Mouse (Mus musculus): ENCODE results near the gene Gpr34. TPM values are rescaled to one million over a fixed set of nuclear protein-coding genes. Genes with fewer than 3 reads are reported as not detected.

Gpr34 gene
- polyA plus RNA-seq, 1 experiment from 2014 or later, result 4.4 TPM

- no peaks in the 10 kb centered on the region for H3K27me3 ChIP-seq
Observed at GRCm38 (mm10) chrX:13638894-13639293, 7.0 kb downstream of the Gpr34 start.

DNA sequence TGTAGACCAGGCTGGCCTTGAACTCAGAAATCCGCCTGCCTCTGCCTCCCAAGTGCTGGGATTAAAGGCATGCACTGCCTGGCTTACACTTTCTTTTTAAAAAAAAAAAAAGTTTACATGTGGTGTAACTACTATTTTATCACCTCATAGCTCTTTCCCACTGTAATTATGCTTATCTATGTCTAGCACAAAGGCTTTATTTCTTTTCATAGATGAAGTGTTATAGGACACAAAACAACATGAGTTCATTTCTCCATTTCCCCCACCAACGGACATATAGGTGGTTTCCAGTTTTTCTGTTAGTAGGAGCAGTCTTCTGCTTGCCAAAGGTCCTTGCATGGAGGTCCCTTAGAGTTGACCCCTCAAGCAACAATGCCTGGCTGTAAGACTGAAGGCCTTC, 20.0 kb downstream of the Gpr34 start:
- ATAC-seq (ENCODE audit: low read depth), result no peak
- no peak overlapping the region for H3K9ac ChIP-seq
- H3K36me3 ChIP-seq, result no peaks in the 10 kb centered on the region
- no peaks in the 10 kb centered on the region for H3K4me1 ChIP-seq (replicated peaks)
- no peak overlapping the region for H3K27ac ChIP-seq (replicated peaks)
- no peak overlapping the region for H3K4me2 ChIP-seq
- no peaks in the 10 kb centered on the region for H3K27me3 ChIP-seq
- 76% methylated on average over 2 of the region's 2 CpGs for WGBS
- H3K4me3 ChIP-seq, result no peak overlapping the region
- no peaks in the 10 kb centered on the region for H3K9me3 ChIP-seq

More at GRCm38 (mm10) chrX:13638894-13639293, 7.0 kb downstream of the Gpr34 start:
- Histone ChIP-seq H3K4me1 (replicated peaks) (no peaks in the 10 kb centered on the region), H3K4me2 (no peak overlapping the region), H3K9ac (no peak overlapping the region), H3K4me3 (no peak overlapping the region), H3K9me3 (no peaks in the 10 kb centered on the region), H3K36me3 (no peaks in the 10 kb centered on the region), H3K27ac (replicated peaks) (no peak overlapping the region)
- 74% methylated on average over 2 of the region's 2 CpGs for WGBS
- no peak for ATAC-seq (ENCODE audit: low read depth)

DNA sequence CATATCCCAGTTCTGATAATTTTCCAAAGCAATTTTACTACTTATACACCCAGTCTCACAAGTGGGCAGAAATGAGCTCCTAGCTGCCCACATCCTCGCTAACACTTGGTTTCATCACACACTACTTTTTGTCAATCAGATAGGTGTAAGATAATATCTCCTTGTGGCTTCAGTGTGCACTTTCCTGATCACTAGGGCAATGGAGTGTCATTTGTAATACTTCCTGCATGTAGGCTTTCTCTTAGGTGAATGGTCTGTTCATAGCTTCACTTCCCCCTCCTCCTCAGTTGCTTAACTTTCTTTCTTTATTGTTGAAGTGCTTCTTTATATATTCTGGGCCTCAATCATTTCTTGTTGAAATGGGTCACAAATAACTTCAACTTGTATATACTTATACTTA, 20.4 kb downstream of the Gpr34 start:
- H3K4me3 ChIP-seq, result no peak overlapping the region
- 88% methylated on average over 1 of the region's 1 CpGs for WGBS
- H3K9ac ChIP-seq, result no peak overlapping the region
- H3K27me3 ChIP-seq, result no peaks in the 10 kb centered on the region
- no peak overlapping the region for H3K27ac ChIP-seq (replicated peaks)
- H3K9me3 ChIP-seq, result no peaks in the 10 kb centered on the region
- no peak for ATAC-seq (ENCODE audit: low read depth)
- H3K4me2 ChIP-seq, result no peak overlapping the region
- no peaks in the 10 kb centered on the region for H3K4me1 ChIP-seq (replicated peaks)
- no peaks in the 10 kb centered on the region for H3K36me3 ChIP-seq

DNA sequence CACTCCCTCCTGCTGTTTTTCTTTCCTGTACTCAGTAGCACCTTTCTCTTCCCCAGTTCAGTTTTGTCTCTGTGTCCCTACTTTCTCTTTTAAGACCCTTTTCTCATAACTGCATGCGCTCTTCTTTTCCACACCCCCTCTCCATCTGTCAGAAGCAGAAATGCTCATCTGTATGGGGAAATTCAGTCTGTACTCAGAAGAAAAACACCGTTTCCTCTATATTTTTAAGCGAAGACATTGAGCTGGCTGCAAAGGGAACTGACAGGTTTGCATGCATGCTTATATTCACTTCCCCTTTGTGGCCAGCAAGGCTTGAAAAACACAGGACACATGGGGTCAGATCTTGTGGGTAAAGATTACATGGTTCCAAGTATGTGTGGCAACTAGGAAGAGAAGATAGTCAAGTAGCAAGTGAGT, 23.1 kb downstream of the Gpr34 start:
- WGBS, result 89% methylated on average over 3 of the region's 3 CpGs
- ATAC-seq (ENCODE audit: low read depth), result no peak
- no peaks in the 10 kb centered on the region for H3K4me1 ChIP-seq (replicated peaks)
- H3K4me2 ChIP-seq, result no peak overlapping the region
- no peak overlapping the region for H3K9ac ChIP-seq
- no peaks in the 10 kb centered on the region for H3K36me3 ChIP-seq
- H3K9me3 ChIP-seq, result no peaks in the 10 kb centered on the region
- H3K4me3 ChIP-seq, result no peak overlapping the region
- no peaks in the 10 kb centered on the region for H3K27me3 ChIP-seq
- no peak overlapping the region for H3K27ac ChIP-seq (replicated peaks)

GRCm38 (mm10) chrX:13655906-13656305, 24.0 kb downstream of the Gpr34 start:
- Histone ChIP-seq H3K27ac (replicated peaks) (no peak overlapping the region), H3K9ac (no peak overlapping the region), H3K27me3 (no peaks in the 10 kb centered on the region), H3K4me1 (replicated peaks) (no peaks in the 10 kb centered on the region), H3K4me3 (no peak overlapping the region), H3K9me3 (no peaks in the 10 kb centered on the region), H3K4me2 (no peak overlapping the region), H3K36me3 (no peaks in the 10 kb centered on the region)
- WGBS, result 85% methylated on average over 6 of the region's 6 CpGs
- no peak for ATAC-seq (ENCODE audit: low read depth)

- 26% methylated on average over 1 of the region's 1 CpGs for WGBS
- no peaks in the 10 kb centered on the region for H3K4me1 ChIP-seq (replicated peaks)
Observed at GRCm38 (mm10) chrX:13656721-13657120, 24.8 kb downstream of the Gpr34 start.

DNA sequence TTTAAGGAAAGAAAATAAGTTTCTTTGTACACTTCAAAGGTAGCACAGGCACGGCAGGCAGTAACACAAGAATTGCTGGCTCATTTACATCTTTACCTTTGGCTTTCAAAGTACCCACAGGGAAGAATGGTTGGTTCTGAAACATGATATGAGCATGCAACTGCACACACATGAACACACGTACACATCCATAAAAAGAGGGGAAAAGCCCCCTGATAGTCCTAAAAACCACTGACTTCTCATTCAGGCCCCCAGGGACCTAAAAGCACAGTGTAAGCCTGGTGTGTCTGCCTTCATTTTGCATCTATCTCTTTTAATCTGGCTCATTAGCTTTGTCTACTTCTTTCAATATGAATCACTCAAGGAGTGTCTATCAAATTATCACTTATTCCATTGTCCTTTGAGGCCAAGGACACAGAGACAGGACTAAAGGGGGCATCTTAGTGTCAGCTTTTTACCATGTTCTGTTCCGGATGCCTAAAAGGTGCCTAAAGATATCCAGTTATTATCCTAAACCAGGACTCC, 26.8 kb downstream of the Gpr34 start:
- Histone ChIP-seq H3K27ac (replicated peaks) (no peak overlapping the region), H3K4me1 (replicated peaks) (no peaks in the 10 kb centered on the region), H3K36me3 (no peaks in the 10 kb centered on the region), H3K4me3 (no peak overlapping the region), H3K27me3 (no peaks in the 10 kb centered on the region), H3K9ac (no peak overlapping the region), H3K4me2 (no peak overlapping the region), H3K9me3 (no peaks in the 10 kb centered on the region)
- no peak for ATAC-seq (ENCODE audit: low read depth)
- WGBS, result 73% methylated on average over 3 of the region's 3 CpGs

More at GRCm38 (mm10) chrX:13656721-13657120, 24.8 kb downstream of the Gpr34 start:
- no peak for ATAC-seq (ENCODE audit: low read depth)
- no peak overlapping the region for H3K4me3 ChIP-seq
- no peak overlapping the region for H3K9ac ChIP-seq
- no peaks in the 10 kb centered on the region for H3K9me3 ChIP-seq
- H3K27me3 ChIP-seq, result no peaks in the 10 kb centered on the region
- no peaks in the 10 kb centered on the region for H3K36me3 ChIP-seq
- H3K4me2 ChIP-seq, result no peak overlapping the region
- H3K27ac ChIP-seq (replicated peaks), result no peak overlapping the region

DNA sequence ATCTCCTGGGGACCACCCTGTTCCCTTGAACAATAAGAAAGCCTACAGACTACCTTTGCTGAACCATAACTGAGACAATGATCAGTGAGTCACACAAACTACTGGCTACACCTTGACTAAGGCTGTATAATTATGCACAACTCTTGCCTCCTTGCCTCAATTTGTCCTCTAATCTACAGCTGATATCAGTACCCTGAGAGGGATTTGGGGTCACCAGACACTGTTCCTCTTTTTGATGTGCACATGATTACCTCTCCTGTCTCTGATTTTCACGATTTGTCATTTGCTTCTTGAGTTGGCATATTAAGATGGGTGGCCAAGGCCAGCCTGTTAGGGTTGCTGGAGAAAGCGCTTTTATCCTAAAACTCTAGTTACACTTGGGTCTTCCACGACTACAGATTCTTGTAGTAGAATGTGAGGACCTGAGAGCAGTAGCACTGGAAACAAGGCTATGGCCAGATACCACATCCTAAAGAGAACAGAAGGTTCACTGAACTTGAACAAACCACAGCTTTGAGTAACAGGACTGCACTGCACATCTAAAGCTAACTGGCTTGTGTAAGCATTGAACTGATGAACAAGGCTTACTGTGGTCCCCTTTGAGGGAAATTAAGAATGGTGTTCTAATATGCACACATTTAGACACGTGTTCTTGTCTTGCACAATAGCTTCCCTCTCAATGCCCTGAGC, 27.5 kb downstream of the Gpr34 start:
- Histone ChIP-seq H3K4me2 (no peak overlapping the region), H3K36me3 (no peaks in the 10 kb centered on the region), H3K27me3 (no peaks in the 10 kb centered on the region), H3K4me3 (no peak overlapping the region), H3K27ac (replicated peaks) (no peak overlapping the region), H3K4me1 (replicated peaks) (no peaks in the 10 kb centered on the region), H3K9ac (no peak overlapping the region), H3K9me3 (no peaks in the 10 kb centered on the region)
- 81% methylated on average over 4 of the region's 4 CpGs for WGBS
- ATAC-seq (ENCODE audit: low read depth), result no peak

DNA sequence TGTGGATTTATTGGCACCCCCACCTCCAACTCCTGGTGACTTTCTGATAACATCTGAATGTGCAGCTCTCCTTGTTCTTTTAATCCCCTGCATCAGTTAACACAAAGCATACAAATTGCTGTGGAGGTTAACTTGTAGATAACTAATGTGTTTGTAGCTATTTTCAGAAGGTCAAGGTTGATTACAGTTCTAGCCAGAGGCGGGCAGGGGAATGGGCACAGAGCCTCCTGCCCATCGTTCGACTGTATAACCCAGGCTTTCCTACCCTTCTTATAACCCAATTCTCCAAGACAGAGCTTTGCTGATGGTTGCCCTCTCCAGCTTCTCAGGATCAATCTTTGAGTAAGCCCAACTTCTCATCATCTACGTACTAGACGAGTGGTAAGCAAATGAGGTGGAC, 29.2 kb downstream of the Gpr34 start, which contains the start of gene Gpr82:
Gpr82 (plus strand) TSS at position 301 of the 400 bp plus-strand sequence.
- Histone ChIP-seq H3K4me3 (no peak within 1 kb of the TSS), H3K4me1 (replicated peaks) (no peaks in the 10 kb centered on the region), H3K27ac (replicated peaks) (no peak within 1 kb of the TSS), H3K36me3 (no peaks in the 10 kb centered on the region), H3K9ac (no peak within 1 kb of the TSS), H3K4me2 (no peak within 1 kb of the TSS), H3K9me3 (no peaks in the 10 kb centered on the region), H3K27me3 (no peaks in the 10 kb centered on the region)
- ATAC-seq (ENCODE audit: low read depth), result no peak
- 92% methylated on average over 5 of the region's 5 CpGs for WGBS

GRCm38 (mm10) chrX:13668867-13669266, 37.0 kb downstream of the Gpr34 start:
- H3K4me1 ChIP-seq (replicated peaks), result no peaks in the 10 kb centered on the region
- no peak overlapping the region for H3K27ac ChIP-seq (replicated peaks)
- WGBS, result 78% methylated on average over 5 of the region's 5 CpGs
- ATAC-seq (ENCODE audit: low read depth), result no peak
- no peaks in the 10 kb centered on the region for H3K9me3 ChIP-seq
- no peaks in the 10 kb centered on the region for H3K36me3 ChIP-seq
- no peak overlapping the region for H3K4me2 ChIP-seq
- no peaks in the 10 kb centered on the region for H3K27me3 ChIP-seq
- H3K9ac ChIP-seq, result no peak overlapping the region
- H3K4me3 ChIP-seq, result no peak overlapping the region

GRCm38 (mm10) chrX:13670342-13670741, 38.5 kb downstream of the Gpr34 start:
- no peaks in the 10 kb centered on the region for H3K36me3 ChIP-seq
- WGBS, result 77% methylated on average over 3 of the region's 3 CpGs
- no peak overlapping the region for H3K4me3 ChIP-seq
- no peak overlapping the region for H3K27ac ChIP-seq (replicated peaks)
- no peak overlapping the region for H3K4me2 ChIP-seq
- no peak for ATAC-seq (ENCODE audit: low read depth)
- H3K9me3 ChIP-seq, result no peaks in the 10 kb centered on the region
- H3K9ac ChIP-seq, result no peak overlapping the region
- H3K4me1 ChIP-seq (replicated peaks), result no peaks in the 10 kb centered on the region
- H3K27me3 ChIP-seq, result no peaks in the 10 kb centered on the region

DNA sequence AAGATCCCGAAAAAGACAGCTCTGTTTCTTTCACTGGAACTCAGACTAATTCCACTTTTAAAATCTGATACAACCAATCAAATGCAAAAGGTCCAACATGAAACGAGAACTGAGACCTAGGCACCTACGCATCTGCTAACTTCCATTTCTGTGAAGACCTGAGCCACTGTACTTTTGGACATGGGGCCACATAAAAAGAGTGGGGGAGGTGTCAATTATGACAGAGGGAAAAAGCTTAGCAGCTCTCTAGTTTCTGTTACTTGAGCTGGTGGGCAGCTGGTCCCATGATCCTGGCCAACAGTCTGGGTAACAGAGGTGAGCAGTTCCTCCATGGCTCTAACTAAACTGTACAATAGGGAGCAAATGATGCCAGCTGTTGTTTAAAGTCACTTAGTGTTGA, 41.1 kb downstream of the Gpr34 start:
- no peak for ATAC-seq (ENCODE audit: low read depth)
- no peak overlapping the region for H3K4me2 ChIP-seq
- no peak overlapping the region for H3K27ac ChIP-seq (replicated peaks)
- H3K4me1 ChIP-seq (replicated peaks), result no peaks in the 10 kb centered on the region
- H3K4me3 ChIP-seq, result no peak overlapping the region
- H3K27me3 ChIP-seq, result no peaks in the 10 kb centered on the region
- 83% methylated on average over 3 of the region's 3 CpGs for WGBS
- no peaks in the 10 kb centered on the region for H3K36me3 ChIP-seq
- H3K9me3 ChIP-seq, result no peaks in the 10 kb centered on the region
- H3K9ac ChIP-seq, result no peak overlapping the region

DNA sequence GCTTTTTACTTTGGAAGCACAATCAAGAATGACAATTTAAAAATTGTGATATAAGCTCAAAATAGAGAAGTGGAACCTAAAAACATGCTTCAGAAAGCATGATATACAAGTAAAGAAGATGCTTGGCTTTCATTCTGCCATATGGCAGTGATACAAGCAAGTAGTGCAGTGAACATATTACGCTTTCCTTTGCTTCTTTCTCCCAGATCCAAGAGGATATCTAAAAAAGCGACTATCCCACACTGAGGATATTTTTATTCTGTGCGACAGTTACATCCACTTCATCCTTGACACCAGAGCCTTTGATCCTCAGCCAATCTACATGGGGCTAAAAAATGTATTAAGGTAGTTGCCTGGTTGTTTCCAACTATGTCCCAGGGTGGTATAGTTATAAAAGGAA, 49.9 kb downstream of the Gpr34 start:
- H3K4me2 ChIP-seq, result no peak overlapping the region

More for the DNA sequence above, 49.9 kb downstream of the Gpr34 start:
- H3K9ac ChIP-seq, result no peak overlapping the region
- H3K4me3 ChIP-seq, result no peak overlapping the region
- 92% methylated on average over 3 of the region's 3 CpGs for WGBS
- H3K27ac ChIP-seq (replicated peaks), result no peak overlapping the region
- H3K4me1 ChIP-seq (replicated peaks), result no peaks in the 10 kb centered on the region
- ATAC-seq (ENCODE audit: low read depth), result no peak
- H3K36me3 ChIP-seq, result no peaks in the 10 kb centered on the region
- H3K27me3 ChIP-seq, result no peaks in the 10 kb centered on the region
- no peaks in the 10 kb centered on the region for H3K9me3 ChIP-seq
